ENCODE assay signal across 8 mouse cellular contexts in genomic region chr17:56831111-56831816, GRCm38 (mm10). TPM values are rescaled to one million over a fixed set of nuclear protein-coding genes. Genes with fewer than 3 reads are reported as not detected.
DNase-seq lines count a peak whose midpoint lies in the region; ATAC-seq lines count a peak whose summit lies in the region.

No protein-coding gene starts in this region.

- H3K4me2 ChIP-seq in hindbrain, embryonic 13.5 days: peak overlapping the region; percentile 68

- peak; percentile 98 for ATAC-seq in hindbrain, embryonic 13.5 days (ENCODE audit: low FRiP score)

- peak overlapping the region; percentile 53 for H3K4me3 ChIP-seq in hindbrain, embryonic 13.5 days

- peaks cover 14% of the 10 kb centered on the region for H3K4me1 ChIP-seq in hindbrain, embryonic 13.5 days (replicated peaks)

- H3K9ac ChIP-seq in hindbrain, embryonic 13.5 days: peak overlapping the region; percentile 64

- no peaks in the 10 kb centered on the region for H3K36me3 ChIP-seq in hindbrain, embryonic 13.5 days

- H3K27me3 ChIP-seq in hindbrain, embryonic 13.5 days: peaks cover 24% of the 10 kb centered on the region

- peak; percentile 100 for DNase-seq in NIH3T3 (ENCODE audit: low read depth)
- DNase-seq in cerebellum, postnatal 10 days: peak; percentile 100
- peak; percentile 98 for DNase-seq in frontal cortex, postnatal 10 days (ENCODE audit: low spot score in 2 of 2)
- DNase-seq in layer of hippocampus, postnatal 25 days (ENCODE audit: extremely low spot score in 1 of 2, low spot score in 1 of 2): peak; percentile 91 to 92
- peak; percentile 98 for DNase-seq in lung, postnatal 25 days (ENCODE audit: low spot score)
- peak; percentile 98 for DNase-seq in retina, embryonic 14.5 days (ENCODE audit: low spot score)
- DNase-seq in thymus, postnatal 4 days: peak; percentile 100

- 0 out of 2 replicates have a peak overlapping the region, but pooled peaks have one; percentile 36 for H3K27ac ChIP-seq in hindbrain, embryonic 13.5 days

- under 1% methylated on average over 40 of the region's 42 CpGs for WGBS in hindbrain, embryonic 13.5 days

- no peaks in the 10 kb centered on the region for H3K9me3 ChIP-seq in hindbrain, embryonic 13.5 days

RNA-seq across cellular contexts. Expression of gene Rfx2, which starts 0.5 kb away (rescaled TPM):
- polyA plus RNA-seq in hindbrain, embryonic 13.5 days (2015; fragmentation: Nextera tagmentation; extraction: Ambion mirVana): 5.6 and 8.0 TPM in 2 replicates
- total RNA-seq in layer of hippocampus, postnatal 25 days (2021): 1 to 10 TPM; 3.8 to 4.4 TPM

RNA-seq across cellular contexts. Expression of gene Acsbg2, which starts 43.0 kb away (rescaled TPM):
- polyA plus RNA-seq in hindbrain, embryonic 13.5 days (2015; fragmentation: Nextera tagmentation; extraction: Ambion mirVana): 0.06 TPM in 2 replicates
- not detected for total RNA-seq in layer of hippocampus, postnatal 25 days (2021)

RNA-seq across cellular contexts. Expression of gene 1700061G19Rik, which starts 44.0 kb away (rescaled TPM):
- 0.27 and 0.41 TPM in 2 replicates for polyA plus RNA-seq in hindbrain, embryonic 13.5 days (2015; fragmentation: Nextera tagmentation; extraction: Ambion mirVana)
- under 1 TPM; 0.10 to 0.14 TPM for total RNA-seq in layer of hippocampus, postnatal 25 days (2021)

Comparison
In these comparisons a context has a peak if more than half of its experiments do, and no peak if none do; other contexts are left out.
1. Peak in every context shown above with its lines: DNase-seq, ATAC-seq, H3K4me3 ChIP-seq and H3K27ac ChIP-seq.